Mouse (Mus musculus) naive thymus-derived CD4-positive, alpha-beta T cell, adult 2 months (primary cell): Measurements from ENCODE around the gene Tcn2.
"Not testable (repeated sequence)": the region's sequence is repeated elsewhere in the genome, so short reads cannot be mapped to it uniquely, and the experiment has no call there.

Experiments
- DNase-seq: peaks from one replicate; pipeline ENCODE4 v3.0.0-alpha.2; 2011; ENCODE audit warnings: low read depth

The Tcn2 gene

GRCm38 (mm10) chr11:3931511-3932211 lies at the start of gene Tcn2:
Gene Tcn2 (minus strand): TSS chr11:3932159.
- peak; percentile 79 for DNase-seq

- DNase-seq = no peak
Observed at GRCm38 (mm10) chr11:3981536-3981935, 49.6 kb upstream of the Tcn2 start.

- DNase-seq = no peak
Observed at GRCm38 (mm10) chr11:3978421-3978820, 46.5 kb upstream of the Tcn2 start.

GRCm38 (mm10) chr11:3976678-3977077 lies 44.7 kb upstream of the Tcn2 start, which contains the start of gene 4930556J24Rik:
Gene 4930556J24Rik (minus strand): TSS chr11:3976778.
- DNase-seq = no peak

GRCm38 (mm10) chr11:3974311-3974710 lies 42.4 kb upstream of the Tcn2 start:
- no peak for DNase-seq

- no peak for DNase-seq
Observed at GRCm38 (mm10) chr11:3973081-3973480, 41.1 kb upstream of the Tcn2 start.

- no peak for DNase-seq
Observed at GRCm38 (mm10) chr11:3970361-3970760, 38.4 kb upstream of the Tcn2 start.

- DNase-seq = no peak
Observed at GRCm38 (mm10) chr11:3969837-3970236, 37.9 kb upstream of the Tcn2 start.

GRCm38 (mm10) chr11:3964416-3965172 lies 32.6 kb upstream of the Tcn2 start:
- no peak for DNase-seq

GRCm38 (mm10) chr11:3963610-3964415 lies 31.9 kb upstream of the Tcn2 start, which contains the start of gene Pes1:
Gene Pes1 (plus strand): TSS chr11:3963975.
- peak; percentile 97 for DNase-seq

GRCm38 (mm10) chr11:3963155-3963554 lies 31.2 kb upstream of the Tcn2 start:
- no peak for DNase-seq

GRCm38 (mm10) chr11:3961761-3962160 lies 29.8 kb upstream of the Tcn2 start:
- DNase-seq = no peak

GRCm38 (mm10) chr11:3960901-3961300 lies 28.9 kb upstream of the Tcn2 start:
- no peak for DNase-seq

GRCm38 (mm10) chr11:3955371-3955770 lies 23.4 kb upstream of the Tcn2 start:
- DNase-seq = not testable (repeated sequence)

- DNase-seq = not testable (repeated sequence)
Observed at GRCm38 (mm10) chr11:3954876-3955275, 22.9 kb upstream of the Tcn2 start.

- no peak for DNase-seq
Observed at GRCm38 (mm10) chr11:3946386-3946785, 14.4 kb upstream of the Tcn2 start.

- DNase-seq = no peak
Observed at GRCm38 (mm10) chr11:3941371-3941770, 9.4 kb upstream of the Tcn2 start.

- no peak for DNase-seq
Observed at GRCm38 (mm10) chr11:3937321-3937874, 5.4 kb upstream of the Tcn2 start.

- no peak for DNase-seq
Observed at GRCm38 (mm10) chr11:3936318-3936717, 4.4 kb upstream of the Tcn2 start.

- DNase-seq = no peak
Observed at GRCm38 (mm10) chr11:3935135-3935534, 3.2 kb upstream of the Tcn2 start.

GRCm38 (mm10) chr11:3933756-3934285 lies 1.9 kb upstream of the Tcn2 start:
- DNase-seq = no peak

- DNase-seq = no peak
Observed at GRCm38 (mm10) chr11:3930931-3931330, 1.0 kb downstream of the Tcn2 start.
